Mouse (Mus musculus) layer of hippocampus, postnatal 25 days (tissue): ENCODE measurements around the gene Esrrg. TPM values are rescaled to one million over a fixed set of nuclear protein-coding genes. Genes with fewer than 3 reads are reported as not detected.

Experiments
- DNase-seq, 2 experiments: peaks; one replicate each; pipeline ENCODE4 v3.0.0; 2022; ENCODE audit warnings: mixed read lengths in 2 of 2, low spot score in 1 of 2; ENCODE audit errors: extremely low spot score in 1 of 2
- total RNA-seq, 2 experiments: library from RNA; stranded (reverse); gene quantifications; 2 replicates each; pipeline ENCODE4 v1.2.3; 2021

The Esrrg gene
- total RNA-seq, 2 experiments from 2014 or later, result 12.0 to 12.6 TPM

DNA sequence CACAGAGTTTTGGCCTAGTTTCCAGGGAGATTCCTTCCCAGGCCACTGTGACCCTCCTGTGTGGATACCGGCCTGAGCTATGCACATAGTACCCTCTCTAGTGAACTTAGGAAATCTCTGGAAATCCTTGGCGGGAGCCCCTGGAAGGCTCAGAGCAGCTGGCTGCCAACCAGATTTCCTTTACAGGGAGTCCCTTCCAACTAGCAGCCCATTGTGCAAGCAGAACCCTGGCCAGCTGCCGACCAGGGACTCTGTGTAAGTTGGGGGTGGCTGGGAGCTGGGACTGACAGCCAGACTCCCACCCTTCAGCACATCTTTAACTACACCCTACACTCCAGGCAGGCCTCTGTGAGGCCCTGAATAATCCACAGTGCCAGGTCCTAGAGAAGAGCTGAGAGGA, 509.5 kb downstream of the Esrrg start:
- DNase-seq, result peak in 1 of 2 experiments; percentile 56

DNA sequence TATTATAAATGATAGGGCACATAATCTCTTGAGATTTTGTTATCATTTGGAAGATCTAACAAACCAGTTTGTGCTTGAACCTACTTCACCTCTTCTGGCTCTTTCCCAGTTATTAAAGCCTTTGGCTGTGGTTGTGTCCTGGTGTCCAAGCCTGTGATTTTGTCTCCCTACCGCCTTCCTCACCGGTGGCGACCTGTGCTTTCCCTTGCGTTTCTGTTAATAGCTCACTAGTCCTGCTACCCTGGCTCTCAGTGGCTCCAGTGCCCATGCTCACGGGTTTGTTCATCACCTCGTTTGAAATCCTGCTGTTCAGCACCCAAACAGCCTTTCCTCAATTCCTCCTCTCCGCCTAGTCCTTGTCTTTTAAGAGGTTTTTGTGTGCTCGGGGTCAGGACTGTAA, 511.2 kb downstream of the Esrrg start:
- no peak for DNase-seq

DNA sequence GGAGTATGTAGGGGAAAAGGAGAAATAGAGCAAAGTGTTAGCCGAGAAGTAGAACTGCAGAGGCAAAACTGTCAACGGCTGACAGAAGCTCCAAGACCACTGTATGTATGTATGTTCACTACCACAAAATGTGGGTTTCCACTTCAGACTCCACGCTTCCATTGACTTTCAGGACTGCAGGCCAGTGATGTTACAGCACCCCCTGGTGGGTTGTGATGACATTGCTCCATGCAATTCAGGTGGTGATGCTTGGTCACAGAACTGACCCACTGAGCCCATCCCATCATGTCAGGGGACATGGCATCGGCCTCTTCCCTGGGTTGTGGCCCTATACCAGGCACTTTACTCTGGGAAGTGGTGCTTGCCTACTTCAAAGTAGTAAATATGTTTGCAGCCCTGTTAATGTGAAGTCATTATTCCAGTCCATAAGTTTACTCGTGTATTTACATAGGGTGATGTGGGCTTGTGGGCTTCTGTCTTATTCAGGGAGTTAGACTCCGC, 517.0 kb downstream of the Esrrg start:
- no peak for DNase-seq

DNA sequence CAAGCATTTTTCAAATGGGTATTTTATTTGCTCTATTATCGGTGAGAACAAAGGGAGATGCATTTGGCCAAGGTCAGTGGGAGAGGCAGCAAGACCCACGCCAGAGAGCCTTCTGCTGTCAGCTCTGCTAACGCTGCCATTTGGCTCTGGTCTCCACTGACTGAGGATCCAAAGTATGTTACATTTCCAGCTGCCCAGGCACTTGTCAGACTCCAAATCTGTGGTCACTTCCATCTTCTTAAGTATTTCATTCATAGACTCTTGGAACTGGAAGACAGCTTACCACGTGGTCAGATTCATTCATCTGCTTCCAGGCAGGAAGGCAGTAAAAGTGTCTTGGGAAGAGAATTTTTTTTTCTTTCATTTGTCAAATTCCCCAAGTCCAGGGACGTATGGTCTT, 527.5 kb downstream of the Esrrg start:
- DNase-seq, result no peak

DNA sequence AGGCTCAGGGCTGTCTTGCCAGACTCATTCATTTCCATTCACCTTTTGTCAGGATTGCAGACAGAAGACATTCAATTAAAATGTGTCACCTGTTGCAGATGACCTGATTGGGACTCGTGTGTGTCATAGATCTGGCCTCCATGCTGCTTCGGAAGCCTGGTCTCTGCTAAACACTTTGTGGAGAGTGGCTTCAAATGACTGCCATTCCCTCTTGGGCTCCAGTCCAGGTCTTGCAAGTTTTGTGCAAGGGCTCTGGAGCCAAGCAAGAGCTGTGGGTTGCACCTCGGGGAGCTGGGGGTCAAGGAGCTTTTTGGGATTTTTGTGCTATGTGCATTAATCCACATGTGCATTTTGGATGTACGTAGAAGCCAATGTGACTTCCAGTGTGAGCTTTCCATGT, 530.9 kb downstream of the Esrrg start:
- DNase-seq, result no peak

DNA sequence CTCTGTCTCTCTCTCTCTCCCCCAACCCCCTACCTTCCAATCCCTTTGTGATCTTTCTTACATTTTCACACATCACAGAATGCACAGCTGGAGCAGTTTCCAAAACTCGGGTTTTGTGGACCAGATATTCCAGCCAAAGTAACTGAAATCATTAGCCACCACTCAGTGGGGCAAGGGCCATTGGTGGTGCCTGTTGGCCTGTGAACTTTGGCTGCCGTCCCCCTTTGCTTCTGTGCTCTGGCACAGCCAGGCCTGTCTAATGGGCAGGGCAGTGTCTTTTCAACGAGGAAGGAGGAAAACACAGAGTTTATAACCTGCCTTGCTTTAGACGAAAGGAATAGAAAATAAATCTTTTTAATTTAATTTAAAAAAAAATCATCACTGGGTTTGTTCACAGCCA, 531.6 kb downstream of the Esrrg start:
- no peak for DNase-seq

DNA sequence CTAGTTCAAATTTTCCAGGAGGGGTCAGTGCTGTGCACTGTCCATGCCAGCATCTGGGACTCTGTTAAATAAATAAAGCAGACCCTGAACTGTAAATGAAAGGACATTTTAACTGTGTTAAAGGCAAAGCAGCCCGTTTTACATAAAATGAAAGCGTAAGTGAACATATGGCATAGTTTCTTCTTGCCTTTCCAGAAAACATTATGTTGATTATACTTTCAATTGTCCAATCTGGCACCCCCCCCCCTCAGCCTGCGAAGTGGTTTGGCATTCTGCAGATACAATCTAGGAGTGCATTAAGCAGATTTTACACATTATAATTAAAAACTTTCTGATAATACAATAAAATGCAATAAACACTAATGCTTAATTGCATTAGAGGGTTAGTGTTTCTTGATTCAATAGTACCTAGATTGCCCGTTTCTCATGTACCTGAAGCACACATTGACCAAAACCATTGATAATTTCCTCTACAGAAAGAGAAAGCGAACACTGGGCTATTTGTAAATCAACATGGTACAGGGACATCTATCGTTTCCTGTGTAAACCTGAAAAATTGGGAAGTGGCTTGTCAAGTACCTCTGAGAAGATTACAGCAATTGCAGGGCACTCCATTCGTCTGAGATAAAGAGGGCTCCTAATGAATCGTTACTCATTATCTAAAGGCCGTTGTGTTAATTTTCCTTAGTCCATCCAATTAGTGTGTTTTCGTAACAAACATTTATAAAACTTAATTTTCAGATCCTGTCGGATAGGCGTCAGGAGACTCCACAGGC, 539.0 kb downstream of the Esrrg start:
- DNase-seq, result no peak

DNA sequence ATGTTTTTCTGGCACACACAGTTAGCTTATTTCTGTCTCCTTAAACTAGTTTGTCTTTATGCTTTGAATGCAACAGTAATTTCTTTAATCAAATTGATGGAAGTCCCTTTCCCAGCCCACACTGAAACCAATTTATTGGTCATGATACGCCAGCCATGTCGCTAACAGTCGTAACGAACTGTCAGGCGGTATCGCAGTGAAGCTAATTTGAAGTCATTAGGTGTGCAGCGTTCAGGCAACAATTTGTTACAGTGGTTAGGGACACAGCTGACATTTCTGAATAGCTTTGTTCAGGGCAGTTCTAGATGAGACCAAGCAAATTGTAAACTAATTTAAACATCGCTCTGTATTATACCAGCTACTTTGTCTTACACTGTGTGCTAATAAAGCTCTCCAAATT, 542.5 kb downstream of the Esrrg start:
- DNase-seq, result no peak

DNA sequence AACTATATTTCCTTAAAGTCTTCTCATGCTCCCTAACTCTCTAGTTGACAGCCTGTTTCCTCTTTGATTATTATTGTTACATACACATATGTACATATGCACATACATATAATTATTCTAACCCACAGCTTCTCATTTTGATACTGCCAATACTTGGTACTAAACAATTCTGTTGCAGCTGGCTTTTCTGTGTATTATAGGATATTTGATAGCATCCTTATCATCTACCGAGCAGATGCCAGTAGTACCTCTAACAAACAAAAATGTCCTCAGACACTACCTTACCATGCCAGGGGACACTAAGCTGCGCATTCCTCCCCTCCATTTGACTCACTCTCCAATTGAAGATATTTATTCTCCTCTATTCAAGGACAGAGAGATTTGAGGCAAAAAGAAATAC, 543.4 kb downstream of the Esrrg start:
- DNase-seq, result no peak

DNA sequence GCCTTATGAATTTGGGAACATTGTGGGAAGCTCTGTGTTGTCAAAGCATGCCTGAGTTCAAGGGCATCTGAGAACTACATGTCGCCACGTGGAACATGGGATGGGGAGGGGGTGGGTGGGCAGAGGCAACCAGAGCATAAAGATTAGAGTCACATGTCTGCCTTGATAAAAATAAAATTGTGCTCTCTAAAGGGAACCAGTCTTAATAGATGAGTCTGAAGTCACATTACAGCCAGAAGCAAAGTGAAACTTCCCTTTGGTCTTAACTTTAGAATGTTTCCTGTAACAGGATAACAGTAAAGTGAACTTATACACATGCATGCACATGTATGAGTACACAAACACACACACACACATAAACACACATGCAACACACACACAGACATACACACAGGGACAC, 545.1 kb downstream of the Esrrg start:
- DNase-seq, result no peak

DNA sequence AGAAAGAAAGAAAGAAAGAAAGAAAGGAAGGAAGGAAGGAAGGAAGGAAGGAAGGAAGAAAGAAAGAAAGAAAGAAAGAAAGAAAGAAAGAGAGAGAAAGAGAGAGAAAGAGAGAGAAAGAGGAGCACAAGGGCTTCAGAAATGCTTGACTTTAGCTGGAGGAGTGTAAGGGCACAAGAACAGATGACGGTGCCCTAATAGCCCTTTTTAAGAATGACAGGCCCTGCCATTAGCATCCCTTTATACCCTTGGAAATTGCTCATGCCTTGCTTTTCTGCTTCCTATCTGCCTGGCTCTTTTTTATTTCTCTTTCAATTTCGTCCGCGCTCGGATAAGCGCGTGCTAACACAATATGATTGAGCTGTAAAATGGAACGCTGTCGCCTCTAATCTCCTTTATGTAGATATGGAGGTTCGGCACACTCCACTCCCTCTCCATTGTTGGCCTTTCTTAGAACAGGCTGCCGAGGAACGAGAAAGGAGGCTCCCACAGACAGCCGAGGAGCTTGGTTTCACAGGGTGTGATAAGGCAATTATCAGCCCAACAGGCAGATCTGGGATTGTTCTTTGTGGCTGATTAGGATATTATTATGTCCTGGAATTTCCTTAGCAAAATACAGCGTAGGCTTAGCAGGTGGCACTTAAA, 546.0 kb downstream of the Esrrg start:
- DNase-seq, result no peak

DNA sequence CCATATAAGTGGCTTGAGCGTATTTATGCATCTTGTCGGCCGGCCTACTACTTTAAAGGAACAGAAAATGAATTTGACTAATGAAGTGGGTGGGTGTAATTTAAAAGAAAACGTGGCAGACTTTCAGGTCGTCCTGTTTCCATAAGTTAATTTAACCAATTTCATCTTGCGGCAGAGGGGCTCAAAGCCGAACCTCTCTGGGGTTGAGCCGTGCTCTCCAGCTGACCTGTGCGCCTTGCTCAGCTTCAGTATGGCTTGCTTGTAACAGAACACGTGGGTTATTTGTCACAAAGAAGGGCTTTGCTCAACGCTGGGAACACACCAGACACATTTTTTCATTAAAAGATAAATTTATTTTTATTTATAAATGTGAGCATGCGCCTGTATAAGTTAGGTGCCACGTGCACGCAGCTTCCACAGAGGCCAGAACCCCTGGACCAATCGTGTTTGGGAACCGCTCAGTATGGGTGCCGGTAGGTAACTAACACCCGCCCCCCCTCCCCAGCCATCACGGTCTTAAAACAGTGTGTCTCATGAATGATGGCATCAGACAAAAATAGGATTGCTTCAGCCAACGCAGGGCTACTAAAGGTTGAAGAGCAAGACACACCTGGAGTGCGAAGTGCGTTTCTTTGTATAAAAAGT, 546.7 kb downstream of the Esrrg start:
- no peak for DNase-seq

DNA sequence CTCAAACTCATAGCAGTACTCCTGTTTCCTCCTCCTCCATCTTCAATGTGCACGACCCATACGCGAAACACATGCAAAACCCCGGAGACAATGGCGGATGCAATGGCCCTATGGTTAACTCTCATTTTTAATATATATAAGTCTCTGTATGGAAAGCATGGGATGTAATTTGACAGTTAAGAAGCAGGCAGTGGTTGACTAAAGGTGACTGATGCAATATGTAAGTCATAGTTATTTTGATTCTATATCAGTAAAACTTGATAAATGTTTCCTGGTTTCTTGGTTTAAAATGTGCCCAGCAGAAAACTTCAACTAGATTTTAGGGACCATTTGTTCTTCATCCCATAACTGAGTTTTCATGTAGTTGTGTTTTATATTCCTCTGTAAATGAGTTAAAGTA, 547.9 kb downstream of the Esrrg start:
- no peak for DNase-seq

DNA sequence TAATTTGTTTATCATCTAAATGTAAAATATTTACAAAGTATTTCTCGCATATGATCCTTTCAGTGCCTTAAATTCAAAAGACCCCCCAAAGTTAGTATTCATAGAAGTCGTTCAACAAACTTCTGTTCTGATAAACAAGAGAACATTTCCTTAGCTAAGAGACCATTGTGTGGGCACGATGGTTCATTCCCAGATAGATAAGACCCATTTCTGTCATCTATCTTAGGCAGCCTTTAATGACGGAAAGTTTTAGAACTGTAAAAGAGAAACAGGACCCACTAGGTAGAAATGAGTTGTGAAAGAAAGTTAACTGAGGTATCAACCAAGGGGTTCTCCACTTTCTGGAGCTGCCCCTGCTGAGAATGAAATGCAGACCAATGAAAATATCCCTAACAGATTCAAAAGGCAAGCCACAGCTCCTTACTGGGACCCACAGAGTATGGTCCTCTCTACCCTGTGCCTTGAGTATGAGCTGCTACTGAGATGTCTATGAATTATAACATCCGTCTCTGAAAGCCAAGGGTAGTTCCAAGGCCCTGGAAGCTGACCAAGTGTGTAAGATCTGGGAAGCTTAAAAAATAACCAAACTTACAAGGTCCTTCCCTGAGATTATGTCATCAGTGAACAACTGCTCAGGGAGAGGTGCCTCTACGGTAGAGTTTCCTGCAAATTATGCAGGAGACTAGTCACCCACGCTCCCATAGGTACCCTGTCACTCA, 548.8 kb downstream of the Esrrg start:
- no peak for DNase-seq

DNA sequence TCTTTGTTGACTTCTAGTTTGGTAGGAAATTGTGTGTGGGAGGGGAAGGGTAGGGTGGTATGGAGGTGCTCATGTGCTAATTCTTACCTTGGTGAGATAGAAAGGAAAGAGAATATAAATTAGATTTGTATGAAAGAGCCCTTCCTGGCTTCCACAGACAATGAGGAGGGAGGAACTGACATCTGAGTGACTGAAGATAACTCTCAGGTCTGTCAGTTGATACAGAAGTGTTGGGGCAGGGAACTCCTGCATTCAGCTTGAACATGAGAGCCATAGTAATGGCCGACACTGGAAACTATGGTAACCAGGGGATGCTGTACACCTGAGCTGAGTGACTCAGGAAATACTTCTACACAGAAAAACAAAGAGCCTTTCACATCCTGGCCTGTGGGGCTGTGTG, 550.1 kb downstream of the Esrrg start:
- DNase-seq, result no peak

DNA sequence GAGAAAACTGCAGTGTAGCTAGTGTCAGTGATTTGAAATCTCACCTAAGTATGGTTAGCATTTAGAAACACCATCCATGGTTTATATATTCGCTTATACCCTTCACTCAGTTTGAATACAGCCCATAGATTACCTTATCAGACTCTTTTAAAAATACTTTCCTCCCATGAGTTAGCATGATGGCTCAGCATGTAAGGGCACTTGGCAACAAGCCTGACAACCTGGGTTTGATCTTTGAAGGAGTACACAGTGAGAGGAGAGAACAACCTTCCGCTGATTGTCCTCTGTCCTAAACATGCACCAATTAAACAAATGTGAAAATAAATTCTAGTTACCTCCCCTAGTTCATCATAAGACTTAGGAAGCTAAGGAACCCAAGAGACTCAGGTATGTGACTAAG, 550.5 kb downstream of the Esrrg start:
- no peak for DNase-seq

DNA sequence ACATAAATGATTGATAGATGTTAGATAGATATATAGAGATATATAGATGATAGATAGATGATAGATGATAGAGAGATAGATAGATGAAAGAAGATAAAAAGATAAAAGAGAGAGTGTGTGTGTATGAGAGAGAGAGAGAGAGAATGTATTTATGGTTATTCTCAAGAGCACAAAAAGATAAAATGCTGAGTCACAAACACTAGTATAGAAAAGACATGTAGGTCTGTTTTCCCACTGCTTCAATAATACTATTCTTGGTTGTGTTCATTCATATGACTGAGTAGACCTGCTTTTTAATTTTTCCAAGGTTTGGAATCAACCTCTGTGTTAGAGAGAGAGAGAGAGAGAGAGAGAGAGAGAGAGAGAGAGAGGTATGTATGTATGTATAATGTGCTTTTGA, 554.5 kb downstream of the Esrrg start:
- DNase-seq, result no peak

DNA sequence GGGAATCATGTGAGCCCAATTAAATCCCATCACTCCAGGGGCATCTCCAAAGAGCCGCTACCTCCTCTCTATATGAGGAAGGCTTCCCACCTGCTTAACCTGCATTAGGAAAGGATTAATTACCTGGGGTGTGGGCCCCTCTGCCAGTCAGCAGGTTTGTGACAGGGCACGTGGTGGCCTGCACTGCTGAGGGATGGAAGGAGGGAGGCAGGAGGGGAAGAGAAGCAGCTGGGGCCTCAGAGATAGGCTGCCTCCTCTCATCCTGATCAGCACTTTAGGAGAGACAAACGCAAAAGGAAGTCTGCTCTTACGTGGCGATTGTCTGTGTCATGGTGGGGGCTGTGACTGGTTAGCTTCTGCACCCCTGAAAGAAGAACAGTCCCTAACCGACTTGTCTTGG, 555.7 kb downstream of the Esrrg start:
- no peak for DNase-seq

DNA sequence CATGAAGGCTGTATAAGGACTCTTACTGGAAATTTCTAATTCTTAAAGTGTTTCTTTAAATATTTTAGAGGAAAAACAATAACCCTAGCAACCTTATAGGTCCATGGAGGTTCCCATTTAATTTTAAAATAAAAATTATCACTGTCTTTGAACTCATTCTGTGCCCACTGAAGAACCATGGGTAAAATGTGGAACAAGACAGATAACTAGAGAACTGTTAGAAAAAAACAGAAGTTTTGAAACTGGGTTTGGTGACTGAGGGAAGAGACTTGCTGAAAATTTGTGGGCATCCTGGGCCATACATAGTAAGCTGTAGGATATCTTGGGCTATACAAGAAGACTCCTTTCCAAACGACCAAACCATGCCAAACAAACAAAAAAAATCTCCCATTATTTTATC, 565.3 kb downstream of the Esrrg start:
- DNase-seq, result no peak

DNA sequence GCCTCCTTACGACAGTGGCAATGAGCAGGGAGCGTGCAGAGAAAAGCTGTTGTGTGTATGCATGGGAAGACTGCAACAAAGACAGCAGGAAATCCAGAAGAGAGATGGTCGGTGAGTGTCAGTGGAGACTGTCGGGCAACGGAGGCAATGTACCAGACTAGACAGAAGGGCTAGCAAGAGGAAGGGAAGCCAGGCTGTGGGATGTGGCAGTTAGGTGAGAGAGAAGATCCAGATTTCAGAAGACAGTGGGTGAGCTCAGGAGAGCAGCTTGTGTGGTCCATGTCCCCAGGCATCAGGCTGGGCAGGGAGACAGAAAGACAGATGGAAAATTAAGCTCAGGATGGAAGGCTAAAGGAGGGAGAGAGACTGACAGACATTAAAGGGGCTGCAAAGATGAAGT, 574.4 kb downstream of the Esrrg start:
- DNase-seq, result no peak
